Mouse (Mus musculus) activated CD4-positive, CD25-positive, alpha-beta regulatory T cell, adult 4 months (primary cell): ENCODE measurements around the gene Wdr46. TPM values are rescaled to one million over a fixed set of nuclear protein-coding genes. Genes with fewer than 3 reads are reported as not detected.

Source experiments
- ATAC-seq: one replicate; pipeline ENCODE4 v1.8.0; 2017
- polyA plus RNA-seq, 2 experiments: library from polyadenylated mRNA; unstranded; fragments of 100-300 nt; shearing (Covaris generic); gene quantifications; one replicate each; pipeline ENCODE4 v1.2.1; 2017

Gene Wdr46
- polyA plus RNA-seq, 2 experiments from 2014 or later = 11.8 to 16.6 TPM

GRCm38 (mm10) chr17:33911813-33912414, 28.5 kb upstream of the Wdr46 start:
- no peak for ATAC-seq

DNA sequence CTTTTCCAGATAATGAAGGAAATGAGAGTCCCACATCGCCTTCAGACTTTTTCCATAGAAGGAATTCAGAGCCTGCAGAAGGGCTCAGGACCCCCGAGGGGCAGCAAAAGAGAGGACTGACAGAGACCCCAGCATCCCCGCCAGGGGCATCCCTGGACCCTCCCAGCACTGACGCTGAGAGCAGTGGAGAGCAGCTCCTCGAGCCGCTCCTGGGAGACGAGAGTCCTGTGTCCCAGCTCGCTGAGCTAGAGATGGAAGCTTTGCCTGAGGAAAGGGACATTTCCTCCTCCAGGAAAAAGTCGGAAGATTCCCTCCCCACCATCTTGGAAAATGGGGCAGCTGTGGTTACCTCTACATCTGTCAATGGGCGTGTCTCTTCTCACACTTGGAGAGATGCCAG, 27.2 kb upstream of the Wdr46 start:
- ATAC-seq = no peak

DNA sequence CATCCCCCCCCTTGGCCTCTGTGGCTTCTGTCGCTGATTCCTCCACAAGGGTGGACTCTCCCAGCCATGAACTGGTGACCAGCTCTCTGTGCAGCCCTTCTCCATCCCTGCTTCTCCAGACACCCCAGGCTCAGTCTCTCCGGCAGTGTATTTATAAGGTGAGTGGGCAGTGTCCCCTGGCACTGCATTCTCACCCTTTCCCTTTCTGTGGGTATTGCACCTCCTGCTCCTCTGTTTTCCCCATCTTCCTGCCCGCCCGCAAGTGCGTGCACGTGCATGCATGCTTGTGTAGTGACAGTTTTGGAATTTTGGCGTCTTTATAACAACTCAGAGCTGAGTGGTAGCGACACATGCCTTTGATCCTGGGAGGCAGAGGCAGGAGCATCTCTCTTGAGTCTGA, 26.6 kb upstream of the Wdr46 start:
- no peak for ATAC-seq

DNA sequence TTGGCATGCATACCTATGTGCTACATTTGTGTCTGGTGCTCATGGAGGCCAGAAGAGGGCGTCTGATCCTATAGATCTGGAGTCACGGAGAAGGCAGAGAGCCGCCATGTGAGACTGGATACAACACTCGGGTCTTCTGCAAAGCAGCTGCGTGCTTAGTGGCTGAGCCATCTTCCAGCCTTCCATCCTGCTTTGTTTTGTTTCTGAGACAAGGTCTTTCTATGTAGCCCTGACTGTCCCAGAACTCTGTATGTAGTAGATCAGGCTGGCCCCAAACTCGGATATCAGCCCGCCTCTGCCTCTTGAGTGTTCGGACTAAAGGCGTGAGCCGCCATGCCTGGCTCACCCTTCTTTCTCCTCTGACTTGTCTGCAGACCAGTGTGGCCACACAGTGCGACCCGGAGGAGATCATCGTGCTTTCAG, 25.5 kb upstream of the Wdr46 start:
- no peak for ATAC-seq

DNA sequence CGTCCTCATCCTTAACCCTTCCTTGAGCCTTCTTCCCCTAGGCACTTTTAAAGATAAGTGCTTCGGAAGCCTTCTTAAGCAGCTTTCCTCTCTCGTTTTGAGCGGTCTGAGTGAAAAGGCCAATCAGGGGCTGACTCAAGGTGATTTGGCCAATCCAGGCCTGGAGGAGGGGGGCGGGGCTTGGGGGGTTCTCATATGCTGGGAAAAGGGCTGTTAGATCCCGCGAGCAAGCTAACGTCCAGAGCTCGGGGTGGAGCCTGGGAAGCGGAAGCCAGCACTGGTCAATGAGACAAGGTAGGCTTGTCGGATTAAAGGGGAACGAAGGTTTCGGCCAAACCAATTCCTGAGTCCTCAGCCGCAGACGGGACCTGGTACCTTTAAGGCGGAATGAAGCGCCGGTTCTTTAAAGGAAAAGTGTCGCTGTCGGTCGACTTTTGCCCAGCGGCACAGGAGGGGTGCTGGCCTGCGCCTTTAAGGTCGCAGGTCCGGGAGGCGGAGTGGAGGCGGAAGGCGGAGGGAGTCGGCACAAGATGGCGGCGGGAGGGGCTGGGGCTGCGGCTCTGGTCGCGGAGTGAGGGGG, 24.7 kb upstream of the Wdr46 start, which contains the start of the genes Tapbp and Zbtb22:
Gene Tapbp, plus strand, starts transcription at position 229 of the 580 bp plus-strand sequence.
Gene Zbtb22, plus strand, starts transcription at position 234 of the 580 bp plus-strand sequence.
- ATAC-seq = peak; percentile 66

- ATAC-seq = no peak
Observed at GRCm38 (mm10) chr17:33916294-33916693, 24.2 kb upstream of the Wdr46 start.

- ATAC-seq = no peak
Observed at GRCm38 (mm10) chr17:33916847-33917655, 23.4 kb upstream of the Wdr46 start.

DNA sequence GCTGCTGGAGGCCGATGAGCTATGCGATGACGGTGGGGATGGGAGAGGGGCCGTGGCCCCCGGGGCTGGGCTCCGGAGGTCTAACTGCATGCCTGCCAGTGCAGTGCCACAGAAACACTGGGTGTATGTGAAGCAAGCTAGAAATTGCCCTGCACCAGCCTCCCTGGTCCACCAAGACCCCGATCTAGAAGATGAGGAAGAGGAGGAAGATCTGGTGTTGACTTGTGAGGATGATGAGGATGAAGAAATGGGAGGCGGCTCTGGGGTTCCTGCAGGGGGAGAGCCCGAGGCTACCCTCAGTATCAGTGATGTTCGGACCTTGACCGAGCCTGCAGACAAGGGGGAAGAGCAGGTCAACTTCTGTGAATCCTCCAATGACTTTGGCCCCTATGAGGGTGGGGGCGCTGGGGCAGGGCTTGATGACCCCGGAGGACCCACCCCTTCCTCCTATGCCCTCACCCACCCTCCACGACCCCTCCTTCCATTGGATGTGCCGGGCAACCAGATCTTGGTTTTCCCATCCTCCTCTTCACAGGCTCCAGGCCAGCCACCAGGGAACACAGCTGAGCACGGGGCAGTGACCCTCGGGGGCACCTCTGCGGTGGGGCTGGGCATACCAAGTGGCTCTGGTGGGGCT, 22.7 kb upstream of the Wdr46 start:
- ATAC-seq = no peak

DNA sequence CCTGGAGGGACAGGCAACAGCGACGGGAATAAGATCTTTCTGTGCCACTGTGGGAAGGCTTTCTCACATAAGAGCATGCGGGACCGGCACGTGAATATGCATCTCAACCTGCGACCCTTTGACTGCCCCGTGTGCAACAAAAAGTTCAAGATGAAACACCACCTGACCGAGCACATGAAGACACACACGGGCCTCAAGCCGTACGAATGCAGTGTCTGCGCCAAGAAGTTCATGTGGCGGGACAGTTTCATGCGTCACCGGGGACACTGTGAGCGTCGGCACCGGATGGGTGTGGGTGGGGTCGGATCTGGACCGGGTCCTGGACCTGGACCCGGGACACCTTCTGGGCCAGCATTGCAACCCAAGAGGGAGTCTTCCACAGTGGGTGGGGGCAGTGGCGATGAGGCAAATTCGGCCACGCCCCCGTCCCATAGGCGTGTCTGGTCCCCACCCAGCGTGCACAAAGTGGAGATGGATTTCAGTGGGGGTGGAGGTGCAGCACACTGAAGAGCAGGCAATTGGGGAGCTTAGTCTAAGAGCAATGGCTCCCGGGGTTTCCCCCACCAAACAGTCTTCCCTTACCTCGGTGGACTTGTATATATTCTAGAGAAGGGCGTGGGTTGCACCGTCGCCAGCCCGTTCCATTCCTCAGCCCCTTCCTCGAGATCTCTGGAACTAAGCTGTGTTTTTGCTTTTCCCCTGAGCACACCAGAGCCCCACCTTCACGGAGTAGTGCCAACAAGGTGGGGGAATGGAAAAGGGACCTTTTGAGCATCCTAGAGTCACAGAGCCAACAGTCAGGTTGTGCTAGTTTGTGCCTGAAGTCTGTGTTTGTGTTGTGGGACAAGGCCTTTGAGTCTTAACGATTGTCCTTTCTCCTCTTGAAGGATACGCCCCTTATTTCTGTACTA, 21.9 kb upstream of the Wdr46 start:
- peak; percentile 6 for ATAC-seq

- peak; percentile 56 for ATAC-seq
Observed at GRCm38 (mm10) chr17:33919351-33920281, 20.8 kb upstream of the Wdr46 start.

GRCm38 (mm10) chr17:33920282-33921097, 20.0 kb upstream of the Wdr46 start:
- peak; percentile 36 for ATAC-seq

DNA sequence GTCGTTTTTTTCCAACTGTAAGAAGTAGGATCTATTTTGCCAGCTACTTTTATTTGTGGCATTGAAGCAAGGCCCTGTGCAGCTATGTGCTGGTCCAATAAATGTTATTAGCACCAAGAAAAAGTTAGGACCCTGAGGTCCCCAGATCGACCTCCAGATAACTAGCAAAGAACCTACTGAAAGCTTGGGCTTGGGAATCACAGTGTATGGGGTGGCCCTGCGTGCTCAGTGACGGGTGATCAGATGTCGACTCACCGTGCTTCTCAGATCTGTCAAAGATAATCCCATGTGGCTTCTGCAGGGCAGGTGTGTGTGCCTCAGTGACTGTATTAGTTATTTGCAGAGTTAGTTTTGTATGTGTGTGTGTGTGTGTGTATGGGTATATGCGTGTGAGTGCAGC, 19.1 kb upstream of the Wdr46 start:
- ATAC-seq = no peak

DNA sequence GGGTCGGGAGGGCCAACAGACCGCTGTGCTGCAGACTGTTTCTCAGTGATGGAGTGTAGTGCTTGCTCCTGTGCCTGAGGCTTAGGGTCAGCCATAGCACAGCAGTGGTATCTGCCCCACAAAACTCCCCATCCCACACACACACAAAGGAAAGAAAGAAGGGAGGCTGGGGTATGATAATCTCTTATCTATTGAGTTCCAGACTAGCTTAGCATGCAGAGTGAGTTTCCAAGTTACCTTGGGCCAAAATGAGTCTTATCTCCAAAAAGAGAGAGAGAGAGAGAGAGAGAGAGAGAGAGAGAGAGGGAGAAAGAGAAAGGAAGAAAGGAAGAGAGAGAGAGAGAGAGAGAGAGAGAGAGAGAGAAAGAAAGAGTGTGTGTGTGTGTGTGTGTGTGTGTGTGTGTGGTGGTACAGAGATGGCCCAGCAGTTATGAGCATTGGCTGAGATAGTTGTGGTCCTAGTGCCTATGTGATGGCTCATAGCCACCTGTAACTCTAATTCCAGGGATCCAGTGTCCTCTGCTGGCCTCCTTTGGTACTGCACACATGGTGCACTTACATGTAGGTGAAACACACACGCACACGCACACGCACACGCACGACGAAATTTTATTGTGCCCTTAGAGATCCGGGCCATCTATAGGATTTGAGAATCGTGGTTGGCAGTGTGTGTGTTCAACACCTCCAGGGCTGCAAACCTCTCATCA, 15.7 kb upstream of the Wdr46 start:
- ATAC-seq = no peak

GRCm38 (mm10) chr17:33925406-33926116, 14.9 kb upstream of the Wdr46 start:
- no peak for ATAC-seq

DNA sequence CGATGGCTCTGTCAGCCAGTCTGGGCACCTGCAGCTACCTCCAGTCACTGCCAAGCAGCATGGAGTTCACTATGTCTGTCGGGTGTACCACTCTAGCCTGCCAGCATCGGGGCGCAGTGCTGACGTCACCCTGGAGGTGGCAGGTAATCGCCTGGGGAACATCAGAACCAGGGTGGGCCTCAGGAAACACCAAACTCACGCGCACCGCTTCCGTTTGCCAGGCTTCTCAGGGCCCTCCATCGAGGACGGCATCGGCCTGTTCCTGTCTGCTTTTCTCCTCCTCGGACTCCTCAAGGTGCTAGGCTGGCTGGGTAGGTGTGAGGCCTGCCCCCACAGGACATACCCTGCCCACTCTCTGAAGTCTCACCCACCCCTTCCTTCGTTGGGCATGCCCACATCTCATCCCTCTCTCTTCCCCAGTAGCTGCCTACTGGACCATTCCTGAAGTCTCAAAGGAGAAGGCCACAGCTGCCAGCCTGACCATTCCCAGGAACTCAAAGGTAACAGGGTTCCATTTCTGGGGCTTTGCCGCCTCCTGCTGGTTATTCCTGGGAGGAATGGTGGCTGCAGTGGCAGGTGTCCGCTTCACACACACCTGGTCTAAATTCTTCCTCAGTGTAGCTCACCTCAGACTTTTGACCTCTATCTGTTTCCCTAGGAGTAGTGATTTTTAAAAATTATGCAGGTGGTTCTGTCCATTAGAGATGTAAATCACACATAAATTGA, 14.1 kb upstream of the Wdr46 start:
- no peak for ATAC-seq

GRCm38 (mm10) chr17:33928251-33928947, 12.1 kb upstream of the Wdr46 start:
- no peak for ATAC-seq
